Mouse (Mus musculus): ENCODE results near the gene Creb3l4. TPM values are rescaled to one million over a fixed set of nuclear protein-coding genes. Genes with fewer than 3 reads are reported as not detected.
"Not testable (repeated sequence)": the region's sequence is repeated elsewhere in the genome, so short reads cannot be mapped to it uniquely, and the experiment has no call there.

Gene Creb3l4
- polyA plus RNA-seq, 3 experiments from 2014 or later: not detected

DNA sequence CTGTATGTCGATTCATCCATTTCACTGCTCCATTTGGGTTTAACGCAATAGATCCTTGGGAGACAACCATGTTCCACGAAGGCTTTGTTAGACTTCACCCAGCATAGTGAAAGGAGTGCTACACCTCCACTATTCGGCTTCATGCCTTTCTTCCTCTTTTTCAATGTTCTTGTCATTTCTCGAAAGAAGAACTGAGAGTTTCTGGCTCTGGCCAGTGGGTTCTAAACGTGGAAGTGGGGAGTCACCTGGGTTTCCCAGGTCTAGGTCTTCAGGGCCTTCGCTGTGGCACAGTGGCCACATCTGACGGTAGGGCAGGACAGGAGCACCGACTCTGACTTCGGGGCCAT, 21.3 kb upstream of the Creb3l4 start:
- ATAC-seq: no peak

DNA sequence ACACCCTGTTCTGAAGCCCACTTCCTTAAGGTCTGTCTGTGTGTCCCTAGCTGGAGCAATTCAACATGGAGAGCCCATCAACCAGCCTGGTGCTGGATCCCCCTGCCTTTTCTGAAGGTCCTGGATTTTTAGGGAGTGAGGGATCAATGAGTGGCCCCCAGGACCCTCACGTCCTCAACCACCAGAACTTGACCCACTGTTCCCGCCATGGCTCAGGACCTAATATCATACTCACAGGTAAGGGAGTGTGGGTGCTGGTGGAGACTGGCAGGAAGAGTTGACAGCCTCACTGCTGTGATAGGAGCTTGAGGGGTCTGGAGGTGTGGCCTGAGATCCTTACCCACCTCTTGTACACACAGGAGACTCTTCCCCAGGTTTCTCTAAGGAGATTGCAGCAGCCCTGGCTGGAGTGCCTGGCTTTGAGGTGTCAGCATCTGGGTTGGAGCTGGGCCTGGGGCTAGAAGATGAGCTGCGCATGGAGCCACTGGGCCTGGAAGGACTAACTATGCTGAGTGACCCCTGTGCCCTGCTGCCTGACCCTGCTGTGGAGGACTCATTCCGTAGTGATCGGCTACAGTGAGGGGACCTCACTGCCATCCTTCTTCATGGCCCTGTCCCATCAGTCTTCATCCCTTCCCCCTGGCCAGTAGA, 19.9 kb upstream of the Creb3l4 start:
- ATAC-seq: no peak

DNA sequence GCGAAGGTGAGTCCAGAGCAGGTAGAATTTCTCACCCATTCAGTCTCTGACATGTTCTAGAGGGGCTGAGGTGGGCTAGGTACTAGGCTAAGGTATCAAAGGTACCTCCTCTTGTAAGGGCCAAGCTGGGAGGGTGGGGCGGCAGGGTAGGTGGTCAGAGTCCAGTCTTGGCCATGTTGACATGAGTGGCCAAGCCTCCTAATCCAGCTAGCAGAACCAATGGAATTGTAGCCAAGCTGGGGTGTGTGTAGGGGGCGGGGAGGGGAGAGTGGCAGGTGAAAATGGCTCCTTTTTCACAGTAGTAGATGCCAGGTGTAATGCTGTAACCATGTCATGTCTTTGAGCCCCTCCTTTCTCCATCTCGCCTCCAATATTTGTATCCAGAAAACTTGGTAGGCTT, 15.2 kb upstream of the Creb3l4 start:
- no peak for ATAC-seq

DNA sequence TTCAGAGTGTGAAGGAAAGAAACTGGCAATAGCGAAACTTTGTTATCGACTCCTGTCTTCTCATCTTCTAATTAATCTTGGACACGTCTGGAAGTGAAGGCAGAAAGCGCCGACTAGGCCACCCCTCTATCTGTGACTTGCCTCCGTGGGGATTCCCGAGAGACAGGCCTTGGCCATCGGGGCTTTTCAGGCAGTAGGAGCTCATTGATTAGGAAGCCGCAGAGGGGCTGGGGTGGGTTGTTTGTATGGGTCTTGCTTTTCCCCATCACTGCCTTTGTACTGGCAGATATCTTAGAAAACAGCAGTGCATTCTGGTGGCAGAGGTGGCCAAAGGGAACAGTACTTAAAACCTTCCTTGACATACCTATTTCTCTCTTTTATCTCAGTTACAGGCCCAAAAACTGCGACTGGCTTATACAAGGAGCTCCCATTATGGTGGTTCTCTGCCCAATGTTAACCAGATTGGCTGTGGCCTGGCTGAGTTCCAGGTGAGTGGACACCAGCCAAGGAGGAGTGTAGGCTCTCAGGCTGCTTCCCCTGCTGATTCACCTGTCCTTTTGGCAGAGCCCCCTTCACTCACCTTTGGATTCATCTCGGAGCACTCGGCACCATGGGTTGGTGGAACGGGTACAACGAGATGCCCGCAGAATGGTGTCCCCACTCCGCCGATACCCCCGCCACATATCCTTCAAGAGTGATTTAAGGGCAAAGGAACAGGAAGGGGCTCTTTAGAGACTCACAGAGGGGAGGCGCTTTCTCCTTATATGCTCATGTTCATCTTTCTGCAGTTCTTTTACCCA, 13.6 kb upstream of the Creb3l4 start:
- ATAC-seq: no peak

DNA sequence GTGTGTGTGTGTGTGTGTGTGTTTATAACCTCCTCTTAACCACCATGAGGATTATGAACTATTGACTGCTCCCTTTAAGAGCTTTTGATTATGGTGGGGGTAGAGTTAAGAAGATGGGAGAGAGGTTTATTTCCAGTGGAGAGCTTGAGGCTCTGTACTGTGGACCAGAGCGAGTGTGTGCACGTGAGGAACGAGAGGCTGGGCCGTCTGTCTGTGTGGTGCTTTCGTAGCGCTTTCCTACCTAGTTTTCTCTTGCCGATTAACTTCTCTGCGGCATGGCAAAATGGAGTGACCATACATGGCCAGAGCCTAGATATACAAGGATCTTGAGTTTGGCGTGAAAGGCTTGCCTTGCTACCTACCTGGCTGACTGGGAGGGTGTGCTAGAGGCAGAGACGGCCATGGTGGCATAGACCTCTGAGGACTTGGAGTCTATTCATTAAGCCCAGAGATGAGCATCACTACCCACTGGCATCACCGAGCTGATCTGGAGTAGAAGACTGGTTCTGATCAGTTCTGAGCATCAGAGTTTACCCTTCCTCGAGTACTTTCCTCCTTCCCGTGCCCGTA, 12.6 kb upstream of the Creb3l4 start:
- ATAC-seq: no peak

DNA sequence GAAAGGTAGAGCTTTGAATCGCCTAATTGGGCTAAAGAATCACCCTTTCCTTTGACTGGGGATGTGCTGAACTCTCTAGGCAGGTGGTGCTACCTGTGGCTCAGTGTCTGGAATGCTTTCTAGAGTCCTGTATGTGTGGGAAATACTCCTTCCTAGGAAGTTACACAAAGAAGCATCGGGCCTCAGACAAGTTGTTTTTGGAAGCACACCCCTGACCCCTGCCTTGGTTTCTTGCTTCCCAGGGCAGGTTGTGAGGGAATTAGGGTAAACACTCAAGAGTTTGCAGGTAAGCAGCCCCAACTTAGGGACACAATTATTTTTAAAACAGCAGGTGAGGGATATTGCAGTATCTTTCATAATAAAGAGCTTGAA, 11.9 kb upstream of the Creb3l4 start:
- ATAC-seq: no peak

DNA sequence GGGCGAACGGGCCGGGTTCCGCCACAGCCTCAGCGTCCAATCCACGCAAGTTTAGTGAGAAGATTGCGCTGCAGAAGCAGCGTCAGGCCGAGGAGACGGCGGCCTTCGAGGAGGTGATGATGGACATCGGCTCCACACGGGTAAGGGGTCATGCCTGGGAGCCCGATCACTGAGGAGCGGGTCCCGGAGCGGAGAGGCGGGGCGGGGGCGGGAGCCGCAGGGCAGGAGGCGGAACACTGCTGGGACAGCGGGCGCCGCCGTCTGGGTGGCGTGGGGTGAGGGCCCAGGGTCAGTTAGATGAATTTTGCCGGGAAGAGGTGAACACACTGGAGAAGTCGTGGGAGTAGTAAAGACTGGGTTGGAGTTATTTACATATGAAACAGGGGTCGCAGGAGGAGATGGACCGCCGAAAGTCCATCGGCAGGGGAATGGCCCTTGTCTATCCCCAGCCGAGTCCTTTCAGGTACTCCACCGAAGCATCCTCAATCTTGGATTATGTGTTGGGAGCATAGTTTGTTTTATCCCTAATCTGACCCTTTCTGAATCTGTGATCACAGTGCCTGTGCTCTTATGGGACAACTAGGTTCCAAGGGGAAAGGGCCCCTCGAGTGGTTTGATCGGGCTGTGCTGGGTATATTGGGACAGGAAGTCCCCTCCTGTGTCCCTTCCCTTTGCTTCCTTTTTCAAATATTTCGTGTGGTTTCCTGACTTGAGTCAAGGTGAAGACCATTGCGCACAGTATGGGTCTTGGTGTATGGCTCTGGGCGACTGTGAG, 11.3 kb upstream of the Creb3l4 start:
- peak; percentile 21 for ATAC-seq

DNA sequence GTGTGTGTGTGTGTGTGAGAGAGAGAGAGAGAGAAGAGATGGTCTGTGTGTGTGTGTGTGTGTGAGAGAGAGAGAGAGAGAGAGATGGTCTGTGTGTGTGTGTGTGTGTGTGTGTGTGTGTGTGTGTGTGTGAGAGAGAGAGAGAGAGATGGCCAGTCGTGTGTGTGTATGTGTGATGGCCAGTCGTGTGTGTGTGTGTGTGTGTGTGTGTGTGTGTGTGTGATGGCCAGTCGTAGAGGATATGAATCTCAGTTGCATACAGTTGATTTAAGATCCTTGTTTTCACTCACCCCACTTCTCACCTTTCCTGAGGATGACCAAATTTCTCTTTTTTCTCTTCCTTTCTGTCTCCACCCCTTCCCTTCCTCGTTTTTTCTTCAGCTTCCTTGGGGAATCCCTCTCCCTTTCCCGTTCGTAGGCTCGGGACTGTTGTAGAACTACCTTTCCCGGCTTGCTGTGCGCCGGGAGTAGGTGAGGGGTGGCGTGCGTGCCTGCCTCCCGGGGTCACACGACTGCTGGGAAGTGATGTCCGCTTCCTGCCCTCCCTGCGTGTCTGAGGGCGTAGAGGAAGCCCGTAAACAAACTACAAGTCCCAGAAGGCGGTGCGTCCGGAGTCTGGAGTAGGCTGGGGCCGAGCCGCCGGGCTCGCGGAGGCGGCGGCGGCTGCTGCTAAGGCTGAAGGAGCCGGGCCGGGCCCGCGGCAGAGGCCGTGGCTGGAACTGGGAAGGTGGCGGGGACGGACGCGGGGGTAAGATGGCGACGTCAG, 10.5 kb upstream of the Creb3l4 start, which contains the start of gene Crtc2:
TSS of gene Crtc2 (plus strand) at position 511 of the 766 bp plus-strand sequence.
- ATAC-seq: peak; percentile 99

DNA sequence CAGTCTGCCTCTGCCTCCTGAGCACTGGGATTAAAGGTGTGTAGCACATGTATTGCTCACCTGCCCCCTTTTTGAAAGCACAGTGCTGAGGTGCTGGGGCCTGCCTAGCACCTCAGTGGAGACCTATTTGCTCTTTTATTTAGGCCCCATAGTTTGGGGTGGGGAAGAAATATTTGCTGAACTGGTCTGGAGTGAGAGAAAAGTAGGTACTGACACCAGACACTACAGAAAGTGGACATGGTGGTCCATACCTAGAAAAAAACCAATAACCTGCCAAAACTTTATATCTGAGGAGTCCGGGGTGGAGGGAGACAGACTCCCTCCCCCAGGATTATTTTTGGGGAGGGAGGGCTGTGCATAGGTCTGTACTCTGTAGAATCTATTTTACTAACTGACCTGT, 9.9 kb upstream of the Creb3l4 start:
- ATAC-seq: not testable (repeated sequence)

DNA sequence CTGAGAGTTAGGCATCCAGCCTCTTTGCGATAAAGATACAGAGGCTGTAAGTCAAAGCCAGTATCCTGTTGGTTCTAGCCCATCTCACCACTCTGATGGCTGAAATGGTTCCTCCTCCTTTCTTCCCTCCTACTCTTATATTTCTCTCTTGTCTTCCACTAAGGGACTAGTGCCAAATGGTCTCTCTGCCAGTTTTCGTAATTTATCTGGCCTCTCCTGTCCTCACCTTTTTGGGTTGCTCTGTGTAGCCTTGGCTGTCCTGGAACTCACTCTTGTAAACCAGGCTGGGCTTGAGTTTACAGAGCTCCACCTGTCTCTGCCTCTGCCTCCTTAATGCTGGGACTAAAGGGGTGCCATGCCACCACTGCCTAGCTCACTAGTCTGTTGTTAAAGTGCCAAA, 9.3 kb upstream of the Creb3l4 start:
- not testable (repeated sequence) for ATAC-seq

DNA sequence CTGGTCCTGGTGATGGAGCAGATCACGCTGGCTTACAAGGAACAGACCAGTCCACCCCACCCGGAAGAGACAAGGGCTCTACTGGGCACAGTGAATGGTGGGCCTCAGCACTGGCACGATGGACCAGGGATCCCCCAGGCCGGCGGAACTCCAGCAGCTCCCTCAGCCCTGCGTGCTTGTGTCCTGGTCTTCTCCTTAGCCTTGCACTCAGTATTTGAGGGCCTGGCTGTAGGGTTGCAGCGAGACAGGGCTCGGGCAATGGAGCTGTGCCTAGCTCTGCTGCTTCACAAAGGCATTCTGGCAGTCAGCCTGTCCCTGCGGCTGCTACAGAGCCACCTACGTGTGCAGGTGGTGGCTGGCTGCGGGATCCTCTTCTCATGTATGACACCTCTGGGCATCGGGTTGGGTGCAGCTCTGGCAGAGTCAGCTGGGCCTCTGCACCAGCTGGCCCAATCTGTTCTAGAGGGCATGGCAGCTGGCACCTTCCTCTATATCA, 8.5 kb upstream of the Creb3l4 start:
- ATAC-seq: not testable (repeated sequence)

DNA sequence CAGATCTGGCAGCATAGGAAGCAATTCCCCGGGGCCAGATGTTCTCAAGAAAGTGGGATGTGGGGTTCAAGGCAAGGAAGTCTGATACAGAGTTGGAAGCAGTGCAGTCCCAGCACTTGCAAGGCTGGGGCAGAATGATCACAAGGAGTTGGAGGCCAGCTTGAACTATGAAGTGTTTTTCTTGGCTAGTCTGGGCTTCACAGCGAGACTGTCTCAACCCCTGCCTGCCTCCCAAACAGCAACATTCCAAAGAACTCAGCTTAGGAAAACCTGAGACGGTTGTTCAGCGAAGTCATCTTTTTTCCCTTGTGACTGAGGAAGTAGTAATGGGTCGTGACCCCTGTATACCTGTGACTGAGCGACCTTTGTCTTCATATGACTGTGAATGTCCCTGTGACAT, 7.5 kb upstream of the Creb3l4 start:
- no peak for ATAC-seq

DNA sequence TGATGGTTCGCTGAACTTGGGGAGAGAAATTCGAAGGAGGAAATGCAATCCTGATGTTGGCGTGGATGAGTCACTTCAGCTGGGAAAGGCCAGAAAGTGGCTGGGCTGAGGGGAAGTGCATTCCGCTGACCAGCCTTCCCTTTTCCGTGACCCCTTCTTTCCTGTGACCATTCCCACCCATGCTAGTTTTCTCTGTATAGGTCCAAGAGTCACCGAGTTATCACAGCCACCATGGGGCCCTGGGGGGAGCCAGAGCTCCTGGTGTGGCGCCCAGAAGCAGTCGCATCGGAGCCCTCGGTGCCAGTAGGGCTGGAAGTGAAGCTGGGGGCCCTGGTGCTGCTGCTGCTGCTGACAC, 5.4 kb upstream of the Creb3l4 start:
- no peak for ATAC-seq

DNA sequence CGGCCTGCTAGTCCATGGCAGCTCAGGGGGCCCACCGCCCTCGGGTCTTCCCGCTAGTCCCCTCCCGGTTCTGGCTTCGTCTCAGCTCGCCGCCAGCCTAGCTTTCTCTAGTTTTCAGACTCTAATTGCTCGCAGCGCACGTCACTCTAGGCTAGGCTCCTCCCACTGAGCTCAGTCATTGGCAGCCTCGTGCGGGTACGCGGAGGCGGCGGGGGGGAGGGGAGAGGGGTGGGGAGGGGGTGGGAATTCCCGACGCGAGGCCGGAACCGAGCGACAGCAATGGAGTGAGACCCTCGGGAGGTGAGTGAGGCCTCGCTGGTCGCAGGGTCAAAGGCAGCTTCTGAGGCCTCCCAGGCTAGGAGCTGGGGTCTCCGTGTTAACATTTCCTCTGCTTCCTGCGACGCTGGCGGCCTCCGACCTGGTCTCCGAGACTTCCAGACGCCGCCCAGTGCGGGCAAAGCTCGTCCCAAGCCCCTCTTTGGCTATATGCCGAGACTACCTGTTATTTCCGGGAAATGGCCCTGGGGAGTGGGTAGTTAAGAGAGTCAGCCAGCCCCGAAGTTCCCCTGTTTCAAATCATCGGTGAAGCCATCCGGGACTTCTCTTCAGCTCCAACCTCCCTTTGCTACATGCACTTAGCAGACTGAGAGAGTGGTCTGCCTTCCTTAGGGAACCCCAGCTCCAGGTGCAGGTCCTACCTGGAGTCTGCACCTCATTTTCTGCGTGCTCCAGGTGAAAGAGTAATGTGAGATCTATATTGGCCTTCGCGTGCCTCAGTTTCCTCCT, 4.8 kb upstream of the Creb3l4 start, which contains the start of gene Slc39a1:
TSS of gene Slc39a1 (plus strand) at position 213 of the 786 bp plus-strand sequence.
- ATAC-seq: peak; percentile 97

DNA sequence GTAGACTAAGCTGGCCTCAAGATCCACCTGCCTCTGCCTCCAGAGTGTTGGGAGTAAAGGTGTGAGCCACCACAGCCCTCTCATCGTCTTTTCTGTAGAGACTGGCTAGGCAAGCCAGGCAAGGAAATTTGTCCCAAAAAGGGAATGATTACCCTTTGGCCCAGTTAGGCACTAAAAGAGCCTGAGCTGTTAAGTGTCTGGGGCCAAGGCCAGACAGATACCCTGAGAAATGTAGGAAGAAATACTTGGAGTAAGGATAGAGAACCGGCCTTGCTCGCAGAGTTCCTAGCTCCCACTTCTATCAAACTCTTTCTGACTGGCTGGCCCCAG, 4.3 kb upstream of the Creb3l4 start:
- peak; percentile 24 for ATAC-seq

DNA sequence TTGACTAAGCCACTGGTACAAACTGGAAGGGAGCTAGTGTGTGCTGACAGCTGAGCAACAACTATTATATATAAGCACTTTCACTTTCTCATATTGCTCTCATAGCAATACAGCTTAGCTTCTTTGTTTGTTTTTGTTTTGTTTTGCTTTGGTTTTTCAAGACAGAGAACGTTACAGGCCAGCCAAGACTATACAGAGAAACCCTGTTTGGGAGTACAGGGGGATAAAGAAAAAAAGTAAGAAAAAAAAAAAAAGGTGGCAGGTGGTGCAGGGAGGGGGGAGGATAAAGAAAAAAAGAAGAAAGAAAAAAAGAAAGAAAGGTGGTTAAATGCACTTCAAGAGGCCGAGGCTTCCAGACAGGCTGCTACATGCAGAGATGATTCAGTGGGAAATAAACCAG, 2.1 kb upstream of the Creb3l4 start:
- ATAC-seq: peak; percentile 43

DNA sequence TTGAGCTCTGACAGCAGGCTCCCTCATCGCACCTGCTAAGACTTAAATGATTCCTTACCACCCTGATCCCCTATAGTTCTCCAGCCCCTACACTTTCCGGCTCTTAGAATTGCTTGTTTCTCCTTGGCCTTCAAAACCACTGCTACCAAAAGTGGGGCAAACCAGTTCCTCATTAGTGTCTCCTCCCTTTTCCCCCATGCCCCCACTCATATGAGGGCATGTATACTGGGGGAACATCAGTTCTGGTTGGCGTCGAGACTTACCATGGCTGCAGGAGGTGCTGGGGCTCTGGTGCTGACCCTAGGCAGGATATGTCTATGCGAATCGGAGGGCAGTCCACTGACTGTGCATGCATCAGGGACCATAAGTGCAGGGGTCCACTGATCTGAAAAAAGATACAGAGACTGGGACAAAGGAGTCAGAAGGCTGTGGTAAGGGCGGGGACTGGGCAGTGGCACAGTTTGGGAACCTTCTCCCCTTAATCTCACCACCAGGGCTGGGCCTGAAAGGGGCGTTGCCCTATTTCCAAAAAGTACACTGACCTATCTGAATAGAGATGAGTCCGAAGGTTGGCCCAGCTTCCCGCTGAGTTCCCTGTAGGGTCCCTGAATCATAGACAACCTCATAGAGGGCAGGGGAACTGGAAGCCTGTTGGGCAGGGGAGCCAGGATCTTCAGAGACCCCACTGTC, 1.5 kb downstream of the Creb3l4 start:
- no peak for ATAC-seq

DNA sequence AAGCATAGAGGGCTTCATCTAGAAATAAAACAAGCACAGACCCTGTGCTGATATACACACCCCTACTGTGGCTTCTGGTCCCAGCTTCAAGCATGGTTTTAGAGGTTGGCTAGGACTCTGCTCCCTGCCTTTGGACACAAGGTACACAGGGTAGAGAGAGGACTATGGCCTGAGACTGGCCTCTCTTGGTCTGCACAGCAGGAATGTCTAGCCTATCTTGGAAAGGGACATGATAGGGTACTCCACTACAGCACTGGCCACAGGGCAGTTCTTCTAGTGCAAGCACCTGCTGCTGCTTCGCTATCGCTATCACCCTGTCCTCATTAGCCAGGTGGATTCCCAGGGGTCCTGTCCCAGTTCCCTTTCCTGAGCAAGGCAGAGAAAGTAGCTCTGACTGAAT, 2.1 kb downstream of the Creb3l4 start:
- no peak for ATAC-seq

DNA sequence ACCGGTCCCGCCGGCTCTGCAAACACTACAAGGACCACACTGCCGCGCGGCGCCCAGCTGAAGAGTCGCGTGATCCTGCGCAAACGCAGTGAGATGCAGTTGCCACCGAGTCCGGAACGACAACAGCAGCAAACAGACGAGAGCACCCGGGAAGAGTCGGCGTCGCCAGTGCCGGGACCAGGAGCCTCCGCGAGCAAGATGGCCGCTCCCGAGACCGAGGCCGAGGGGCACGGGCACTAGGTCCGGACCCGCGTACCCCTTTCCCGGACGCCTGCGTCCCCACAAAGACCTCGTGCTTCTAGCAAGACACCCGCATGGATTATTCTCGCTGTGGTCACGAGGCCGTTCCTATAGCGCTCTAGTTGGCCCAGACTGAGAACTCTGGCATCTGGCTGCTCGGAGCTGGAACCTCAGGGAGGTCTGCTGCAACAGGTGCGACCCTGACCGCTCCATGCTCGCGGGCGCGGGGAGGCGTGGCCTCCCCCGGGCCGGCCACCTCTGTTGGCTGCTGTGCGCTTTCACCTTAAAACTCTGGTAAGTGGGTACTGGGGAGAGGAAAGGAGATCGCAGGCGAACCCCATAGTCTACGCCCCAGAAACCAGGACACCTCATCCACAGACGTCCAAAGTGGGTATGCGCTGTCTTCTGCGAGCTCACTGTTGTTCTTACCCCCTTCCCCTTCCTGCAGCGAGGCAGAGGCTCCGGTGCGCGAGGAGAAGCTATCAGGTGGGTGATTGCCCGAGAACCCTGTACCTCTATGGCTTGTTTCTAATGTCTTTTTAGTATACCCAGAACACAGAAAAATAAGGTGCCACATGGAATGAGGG, 11.6 kb downstream of the Creb3l4 start, which contains the start of gene Jtb:
TSS of gene Jtb (plus strand) at position 91 of the 827 bp plus-strand sequence.
- peak; percentile 98 for ATAC-seq

DNA sequence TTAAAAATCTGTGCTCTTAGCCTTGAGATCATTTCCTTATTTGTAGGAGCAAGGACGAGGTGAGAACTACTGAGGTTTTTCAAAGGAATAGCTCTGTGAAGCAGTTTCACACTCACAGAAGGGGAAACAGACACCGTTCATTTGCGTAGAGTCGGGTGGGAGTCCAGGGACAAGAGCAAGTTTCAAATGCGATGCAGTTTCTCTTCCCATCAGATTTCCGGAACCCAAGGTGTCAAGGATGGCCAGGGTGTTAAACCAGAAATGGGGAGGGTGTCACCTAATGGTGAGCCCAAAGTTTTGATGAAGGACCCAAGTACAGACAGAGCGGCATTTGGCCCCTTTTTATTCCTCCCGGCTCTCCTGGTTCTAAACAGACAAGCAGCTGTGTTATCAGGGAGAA, 12.2 kb downstream of the Creb3l4 start:
- peak; percentile 23 for ATAC-seq

Data from inflammation-experienced regulatory T-cells, adult 6 months (primary cell).